Mouse (Mus musculus) hindbrain, postnatal 0 days (tissue): Measurements from ENCODE around the gene Ints2. TPM values are rescaled to one million over a fixed set of nuclear protein-coding genes. Genes with fewer than 3 reads are reported as not detected.

ENCODE experiments used
- ATAC-seq: fragments of 200-750 bp; cut with Nextera tagmentation; 2 replicates; pipeline ENCODE4 v1.8.0; 2017; ENCODE audit warnings: mild to moderate bottlenecking, moderate TSS enrichment, moderate library complexity
- DNase-seq: peaks from one replicate; pipeline ENCODE4 v3.0.0-alpha.2; 2015; ENCODE audit warnings: low spot score
- H3K27ac ChIP-seq: fragments of 300-500 bp; sonication (generic); 2 replicates; pipeline ENCODE4 v1.5.1; 2014; ENCODE audit warnings: mild to moderate bottlenecking
- H3K27me3 ChIP-seq: fragments of 300-500 bp; sonication (generic); 2 replicates; pipeline ENCODE4 v1.6.1; 2014; ENCODE audit warnings: low read length, mixed read lengths; ENCODE audit not compliant: insufficient read depth
- H3K36me3 ChIP-seq: fragments of 300-500 bp; sonication (generic); 2 replicates; pipeline ENCODE4 v1.6.1; 2014; ENCODE audit warnings: low read length, mixed read lengths; ENCODE audit not compliant: insufficient read depth
- H3K4me1 ChIP-seq: fragments of 300-500 bp; sonication (generic); 2 replicates; pipeline ENCODE4 v1.6.1; 2014; ENCODE audit warnings: antibody characterized with exemption, low read length, mixed read lengths; ENCODE audit not compliant: insufficient read depth
- H3K4me2 ChIP-seq: fragments of 300-500 bp; sonication (generic); 2 replicates; pipeline ENCODE4 v1.6.1; 2014; ENCODE audit warnings: low read depth, mild to moderate bottlenecking, low read length, moderate library complexity, mixed read lengths
- H3K4me3 ChIP-seq: fragments of 300-500 bp; sonication (generic); 2 replicates; pipeline ENCODE4 v1.5.1; 2014; ENCODE audit warnings: low read length
- H3K9ac ChIP-seq: fragments of 300-500 bp; sonication (generic); replicated peaks from 2 replicates; pipeline ENCODE4 v1.6.1; 2014; ENCODE audit warnings: mild to moderate bottlenecking, low read length, moderate library complexity, mixed read lengths
- H3K9me3 ChIP-seq: fragments of 300-500 bp; sonication (generic); 2 replicates; pipeline ENCODE4 v1.6.1; 2016; ENCODE audit warnings: low read length, mixed read lengths
- CTCF ChIP-seq: IDR thresholded peaks from 2 replicates; pipeline ENCODE4 v1.5.1; 2016; ENCODE audit warnings: antibody characterized with exemption, control low read depth, low read depth
- WGBS: fragments of 180-500 bp; shearing (Covaris S2); extraction: QIAGEN DNeasy Blood & Tissue Kit; methylation state at CpG from one replicate; pipeline ENCODE4 v1.1.7; 2014; 5-methylcytosine and 5-hydroxymethylcytosine counted together
- polyA plus RNA-seq: library from polyadenylated mRNA; unstranded; fragments of >200 nt; fragmentation: Nextera tagmentation; extraction: Ambion mirVana; gene quantifications from 2 replicates; pipeline ENCODE4 v1.2.1, GENCODE M21; 2015
- total RNA-seq: library from RNA; depleted of rRNA; stranded (reverse); fragments of >200 nt; gene quantifications from 2 replicates; pipeline ENCODE4 v1.2.3, GENCODE M21; 2014; rRNA removed

Ints2 gene
- total and polyA plus RNA-seq, 2 experiments from 2014 or later, result 11.6 to 26.1 TPM

DNA sequence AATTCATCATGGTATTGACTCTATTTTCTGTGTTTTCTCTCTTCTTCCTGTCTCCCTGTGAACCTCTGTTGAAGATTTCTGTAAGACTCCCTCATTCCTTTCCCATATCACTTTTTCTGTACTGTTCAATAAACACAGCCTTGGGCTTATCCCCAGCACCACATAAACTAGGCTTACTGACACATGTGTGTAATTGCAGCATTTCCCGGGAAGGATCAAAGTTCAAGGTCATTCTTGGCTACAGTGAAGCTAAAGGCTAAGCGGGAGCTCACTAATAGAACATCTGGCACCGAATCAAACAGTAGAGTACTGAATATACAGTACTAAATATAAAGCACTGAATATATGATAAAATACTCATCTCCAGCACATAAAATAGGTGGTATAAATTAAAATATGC is 81.5 kb downstream of the Ints2 start:
- H3K4me1 ChIP-seq, result no peaks in the 10 kb centered on the region
- 84% methylated on average over 3 of the region's 3 CpGs for WGBS
- no peak overlapping the region for H3K27ac ChIP-seq
- no peak for ATAC-seq
- no peaks in the 10 kb centered on the region for H3K9me3 ChIP-seq
- DNase-seq, result no peak
- H3K4me3 ChIP-seq, result no peak overlapping the region
- no peaks in the 10 kb centered on the region for H3K36me3 ChIP-seq
- no peak for TF ChIP-seq CTCF
- no peak overlapping the region for H3K4me2 ChIP-seq
- no peaks in the 10 kb centered on the region for H3K27me3 ChIP-seq
- H3K9ac ChIP-seq, result no peak overlapping the region

DNA sequence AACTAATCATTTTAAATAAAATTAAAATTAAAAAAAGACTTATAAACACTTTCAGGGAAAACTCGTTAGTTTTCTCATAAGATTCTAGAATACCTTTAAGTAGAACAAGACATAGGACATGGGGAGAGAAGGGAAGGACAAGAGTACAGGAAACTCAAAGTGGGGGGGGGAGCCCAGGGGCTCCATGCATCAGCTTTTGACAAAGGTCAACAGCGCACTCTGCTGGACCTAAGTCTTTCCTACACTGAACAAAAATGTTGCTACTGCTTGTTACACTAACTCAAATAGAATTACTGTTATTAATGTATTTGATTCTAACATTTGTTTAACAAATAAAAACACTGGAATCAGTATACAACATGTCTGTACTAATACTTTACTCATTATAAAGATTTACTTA is 83.2 kb downstream of the Ints2 start:
- 60% methylated on average over 2 of the region's 2 CpGs for WGBS
- no peaks in the 10 kb centered on the region for H3K36me3 ChIP-seq
- no peaks in the 10 kb centered on the region for H3K9me3 ChIP-seq
- peak; percentile 82 for DNase-seq
- TF ChIP-seq CTCF, result peak; percentile 79
- no peaks in the 10 kb centered on the region for H3K27me3 ChIP-seq
- no peak overlapping the region for H3K27ac ChIP-seq
- no peak overlapping the region for H3K4me3 ChIP-seq
- no peak overlapping the region for H3K9ac ChIP-seq
- no peaks in the 10 kb centered on the region for H3K4me1 ChIP-seq
- ATAC-seq, result no peak
- no peak overlapping the region for H3K4me2 ChIP-seq

DNA sequence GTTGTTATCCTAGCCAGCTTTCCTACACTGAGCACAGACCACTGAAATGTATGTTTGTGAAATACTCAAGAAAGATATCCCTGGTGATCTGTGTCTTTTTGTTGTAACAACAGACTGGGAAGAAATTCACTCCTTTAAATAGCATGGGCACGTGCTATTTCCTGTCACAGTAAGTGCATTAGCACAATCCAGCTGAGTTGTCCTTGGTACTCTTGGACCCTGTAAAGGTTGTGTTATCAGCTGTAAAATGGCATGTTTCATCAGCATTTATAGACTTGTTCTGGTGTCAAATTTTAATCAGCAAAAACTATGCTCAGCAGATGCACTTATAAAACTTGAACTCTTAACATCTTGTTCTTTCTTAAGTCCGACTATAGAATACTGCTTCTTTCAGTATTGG is 86.6 kb downstream of the Ints2 start:
- DNase-seq (no peak), ATAC-seq (no peak)
- Histone ChIP-seq H3K4me3 (no peak overlapping the region), H3K4me1 (no peaks in the 10 kb centered on the region), H3K27me3 (no peaks in the 10 kb centered on the region), H3K4me2 (no peak overlapping the region), H3K9me3 (no peaks in the 10 kb centered on the region), H3K36me3 (no peaks in the 10 kb centered on the region), H3K27ac (no peak overlapping the region), H3K9ac (no peak overlapping the region)
- TF ChIP-seq CTCF, result no peak
- WGBS, result 84% methylated on average over 2 of the region's 2 CpGs

Other genes starting within 250 kb of the Ints2 start
- gene Brip1, start 56.4 kb downstream of the Ints2 start, total RNA-seq, result 0.97 and 1.0 TPM in 2 replicates
- gene Brip1, start 56.4 kb downstream of the Ints2 start, polyA plus RNA-seq, result 2.5 and 2.9 TPM in 2 replicates
- gene Med13, start 100.0 kb upstream of the Ints2 start, total RNA-seq, result 55.0 and 59.7 TPM in 2 replicates
- 5.3 and 5.6 TPM in 2 replicates for gene Med13, start 100.0 kb upstream of the Ints2 start, polyA plus RNA-seq
- 5.1 and 5.7 TPM in 2 replicates for gene Rnft1, start 227.1 kb upstream of the Ints2 start, total RNA-seq
- gene Rnft1, start 227.1 kb upstream of the Ints2 start, polyA plus RNA-seq, result 15.0 and 16.3 TPM in 2 replicates